Comparison of ENCODE assay signal across 14 mouse cellular contexts in genomic region chr12:13639336-13639735, GRCm38 (mm10).
DNase-seq lines count a peak whose midpoint lies in the region; ATAC-seq and TF ChIP-seq lines count a peak whose summit lies in the region.
"Had no signal": no experiment of that assay in that cellular context is flagged by ENCODE, and none has a peak within 500 bp of the region (broad histone marks: within the 10 kb centered on the region; RNA-seq: fewer than 3 reads in every experiment).

No protein-coding gene starts in this region.

- no peaks in the 10 kb centered on the region for H3K4me1 ChIP-seq in limb, embryonic 11.5 days (ENCODE audit: control insufficient read depth, insufficient read depth, low read length)
- H3K4me1 ChIP-seq: embryonic facial prominence, embryonic 15.5 days; heart, embryonic 15.5 days; liver, embryonic 12.5 days had no signal

- H3K27ac ChIP-seq in limb, embryonic 11.5 days (replicated peaks; ENCODE audit: low read depth, low read length) = no peak overlapping the region
- H3K27ac ChIP-seq: embryonic facial prominence, embryonic 15.5 days; heart, embryonic 15.5 days; liver, embryonic 12.5 days; macrophage had no signal

- no peak for TF ChIP-seq CTCF in brain, embryonic 14.5 days (IDR thresholded peaks at IDR 0.05; ENCODE audit: borderline replicate concordance, extremely low read depth, insufficient read depth, insufficient read length)

- H3K4me2 ChIP-seq in limb, embryonic 11.5 days (ENCODE audit: low read depth, severe bottlenecking) = no peak overlapping the region
- H3K4me2 ChIP-seq: embryonic facial prominence, embryonic 15.5 days; heart, embryonic 15.5 days; liver, embryonic 12.5 days had no signal

- H3K9me3 ChIP-seq in limb, embryonic 11.5 days (ENCODE audit: control insufficient read depth, low read length) = no peaks in the 10 kb centered on the region
- H3K9me3 ChIP-seq: embryonic facial prominence, embryonic 15.5 days; heart, embryonic 15.5 days; liver, embryonic 12.5 days had no signal

- no peaks in the 10 kb centered on the region for H3K36me3 ChIP-seq in limb, embryonic 11.5 days (ENCODE audit: control insufficient read depth, insufficient read depth, low read length)
- H3K36me3 ChIP-seq: embryonic facial prominence, embryonic 15.5 days; heart, embryonic 15.5 days; liver, embryonic 12.5 days had no signal

- no peak for ATAC-seq in limb, embryonic 11.5 days (ENCODE audit: insufficient number of reproducible peaks, low FRiP score, low TSS enrichment, low read depth)
- ATAC-seq: liver, embryonic 12.5 days had no signal

- no peak for TF ChIP-seq POLR2A in brain, embryonic 14.5 days (IDR thresholded peaks at IDR 0.05; ENCODE audit: borderline replicate concordance, extremely low read depth, insufficient read depth, insufficient read length, poor library complexity, severe bottlenecking)

- no peaks in the 10 kb centered on the region for H3K27me3 ChIP-seq in limb, embryonic 11.5 days (ENCODE audit: control insufficient read depth, insufficient read depth, low read length)
- H3K27me3 ChIP-seq: embryonic facial prominence, embryonic 15.5 days; heart, embryonic 15.5 days; liver, embryonic 12.5 days had no signal

- WGBS in limb, embryonic 11.5 days = 51% methylated on average over 1 of the region's 1 CpGs

- no peak overlapping the region for H3K4me3 ChIP-seq in limb, embryonic 11.5 days (ENCODE audit: low read depth, low read length)
- H3K4me3 ChIP-seq: embryonic facial prominence, embryonic 15.5 days; heart, embryonic 15.5 days; liver, embryonic 12.5 days had no signal

- peak; percentile 4 for DNase-seq in kidney, adult 9 months
- DNase-seq in kidney, postnatal 14 days = no peak
- DNase-seq in ES-CJ7 (ENCODE audit: low read depth, low spot score) = peak; percentile 39
- DNase-seq in brain, embryonic 14.5 days (ENCODE audit: low read depth) = peak; percentile 29
- peak; percentile 57 for DNase-seq in limb, embryonic 11.5 days (ENCODE audit: low spot score)
- DNase-seq in layer of hippocampus, postnatal 10 days (ENCODE audit: low spot score in 2 of 2) = no peak
- DNase-seq in frontal cortex, adult 2 months (ENCODE audit: extremely low spot score in 1 of 2, low spot score in 1 of 2) = no peak
- DNase-seq: cerebellum, adult 18-20 months; kidney, adult 11 months; thymus, postnatal 14 days had no signal

- H3K9ac ChIP-seq in limb, embryonic 11.5 days (ENCODE audit: low read length) = no peak overlapping the region
- H3K9ac ChIP-seq: embryonic facial prominence, embryonic 15.5 days; heart, embryonic 15.5 days; liver, embryonic 12.5 days had no signal

Comparison
In these comparisons a context has a peak if more than half of its experiments do, and no peak if none do; other contexts are left out.
1. DNase-seq: peak in kidney, adult 9 months (single experiment), ES-CJ7 (single experiment), brain, embryonic 14.5 days (single experiment) and limb, embryonic 11.5 days (single experiment); none in kidney, postnatal 14 days (single experiment), layer of hippocampus, postnatal 10 days (0 of 2) and frontal cortex, adult 2 months (0 of 2).